Mouse (Mus musculus): ENCODE measurements around the gene Cfap77. TPM values are rescaled to one million over a fixed set of nuclear protein-coding genes. Genes with fewer than 3 reads are reported as not detected.

The Cfap77 gene
- polyA plus RNA-seq, 1 experiment from 2014 or later: 0.23 TPM

DNA sequence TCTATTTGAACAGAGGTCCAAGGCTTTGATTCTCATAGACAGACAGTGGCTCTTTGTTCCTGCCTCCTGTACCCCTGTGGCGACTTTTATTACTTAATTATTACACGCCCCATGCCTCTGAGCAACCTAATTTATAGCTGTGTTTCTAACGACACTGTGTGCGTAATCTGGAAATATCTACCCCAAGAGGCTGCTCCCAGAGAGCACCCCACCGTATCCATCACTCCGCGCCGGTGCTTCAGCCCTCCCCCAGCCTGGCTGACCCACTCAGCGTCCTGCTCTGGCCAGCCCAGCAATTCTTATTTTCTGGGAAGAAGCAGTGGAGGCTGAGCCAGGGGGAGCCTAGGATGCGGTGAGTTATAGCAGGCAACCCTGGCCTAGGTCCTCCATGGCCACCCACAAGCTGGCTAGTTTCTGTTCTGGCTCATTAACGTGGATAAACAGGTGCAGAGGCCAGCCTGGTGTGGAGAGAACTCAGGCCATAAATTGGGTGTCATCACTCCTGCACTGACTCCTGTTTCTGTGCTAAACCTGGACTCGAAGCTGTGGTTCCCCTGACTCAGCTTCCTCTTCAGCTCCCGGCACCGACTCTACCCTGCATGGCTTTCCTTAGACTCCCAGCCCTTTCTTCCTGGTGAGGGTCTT lies 88.6 kb downstream of the Cfap77 start:
- CTCF ChIA-PET: interaction anchor here (1.2 kb wide), 1 partner anchor 27 kb away, joined by 3 read pairs; no protein-coding TSS in a partner anchor
- DNase-seq (ENCODE audit: low read depth, low spot score) (peak; percentile 88), ATAC-seq (peak; percentile 74)
- in situ Hi-C loops (cut with MboI; ENCODE audit: low pct_unique_long_range_greater_than_20kb): no loop called here
- peaks cover 60% of the 10 kb centered on the region for H3K27me3 ChIP-seq
- TF ChIP-seq CTCF (IDR thresholded peaks at IDR 0.05): no peak
- POLR2A ChIA-PET: interaction anchor here (0.8 kb wide), 1 partner anchor 447 kb away, joined by 3 read pairs; no protein-coding TSS in a partner anchor

- ATAC-seq (no peak), DNase-seq (ENCODE audit: low read depth, low spot score) (no peak)
- no peak for TF ChIP-seq CTCF (IDR thresholded peaks at IDR 0.05)
- H3K27me3 ChIP-seq: peaks cover 43% of the 10 kb centered on the region
- POLR2A ChIA-PET: no interaction called here
- in situ Hi-C loops (cut with MboI; ENCODE audit: low pct_unique_long_range_greater_than_20kb): no loop called here
- CTCF ChIA-PET: no interaction called here
These were observed 91.3 kb downstream of the Cfap77 start for GRCm38 (mm10) chr2:28963565-28963964.

GRCm38 (mm10) chr2:28961636-28962035 lies 93.2 kb downstream of the Cfap77 start:
- ATAC-seq: no peak

GRCm38 (mm10) chr2:28961024-28961585 lies 93.8 kb downstream of the Cfap77 start:
- CTCF ChIA-PET: interaction anchor here (1.8 kb wide), 1 partner anchor 14 kb away, joined by 3 read pairs; no protein-coding TSS in a partner anchor
- TF ChIP-seq CTCF (IDR thresholded peaks at IDR 0.05): no peak
- peaks cover 36% of the 10 kb centered on the region for H3K27me3 ChIP-seq
- POLR2A ChIA-PET: no interaction called here
- no peak for ATAC-seq
- no peak for DNase-seq (ENCODE audit: low read depth, low spot score)
- in situ Hi-C loops (cut with MboI; ENCODE audit: low pct_unique_long_range_greater_than_20kb): no loop called here

More at GRCm38 (mm10) chr2:28961636-28962035, 93.2 kb downstream of the Cfap77 start:
- peaks cover 32% of the 10 kb centered on the region for H3K27me3 ChIP-seq
- DNase-seq (ENCODE audit: low read depth, low spot score): no peak
- no peak for TF ChIP-seq CTCF (IDR thresholded peaks at IDR 0.05)
- in situ Hi-C loops (cut with MboI; ENCODE audit: low pct_unique_long_range_greater_than_20kb): no loop called here
- ChIA-PET POLR2A (no interaction called here), CTCF (interaction anchor here (1.4 to 1.8 kb wide), 2 partner anchors 12 to 13 kb away, joined by 3 read pairs; no protein-coding TSS in a partner anchor)

DNA sequence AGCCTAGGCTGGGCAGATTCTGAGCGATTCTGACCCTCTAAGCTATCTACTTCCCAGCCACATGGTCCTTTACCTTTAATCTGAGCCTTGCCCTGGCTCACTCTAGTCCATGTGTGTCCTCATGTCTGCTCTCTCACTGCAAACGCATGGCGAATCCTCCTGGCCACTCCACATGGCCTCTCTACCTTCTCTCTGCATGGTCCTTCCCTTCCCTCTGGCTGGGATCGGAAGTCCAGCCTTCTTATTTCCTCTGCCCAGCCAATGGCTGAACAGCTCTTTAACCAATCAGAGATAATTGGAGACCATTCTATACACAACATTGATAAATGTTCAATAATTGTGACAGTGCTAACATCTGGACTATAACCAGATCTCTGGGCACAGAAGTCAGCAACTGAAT lies 98.0 kb downstream of the Cfap77 start:
- ChIA-PET CTCF (no interaction called here), POLR2A (interaction anchor here (0.5 kb wide), 1 partner anchor 107 kb away, joined by 4 read pairs; no protein-coding TSS in a partner anchor)
- in situ Hi-C loops (cut with MboI; ENCODE audit: low pct_unique_long_range_greater_than_20kb): no loop called here
- TF ChIP-seq CTCF (IDR thresholded peaks at IDR 0.05): no peak
- ATAC-seq: no peak
- peaks cover 50% of the 10 kb centered on the region for H3K27me3 ChIP-seq
- DNase-seq (ENCODE audit: low read depth, low spot score): no peak

DNA sequence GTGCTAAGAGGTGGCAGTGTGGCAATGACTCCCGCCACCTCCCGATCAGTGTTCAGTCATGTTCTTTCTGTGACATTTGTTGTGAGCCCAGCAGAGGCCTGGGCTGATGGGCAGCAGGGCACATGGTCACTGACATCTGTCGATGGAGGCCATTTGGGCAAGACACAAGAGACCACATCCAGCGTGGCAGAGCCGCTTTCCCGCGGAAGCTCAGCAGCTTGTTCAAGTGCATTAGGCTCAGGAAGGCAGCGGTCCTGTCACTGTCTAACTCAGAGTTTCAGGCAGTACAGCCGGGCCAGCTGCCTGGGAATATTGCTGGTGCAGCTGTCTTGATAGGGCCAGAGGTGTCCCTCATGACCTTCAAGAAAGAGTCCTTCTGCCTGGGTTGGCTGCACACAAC lies 100.3 kb downstream of the Cfap77 start:
- peaks cover 64% of the 10 kb centered on the region for H3K27me3 ChIP-seq
- in situ Hi-C loops (cut with MboI; ENCODE audit: low pct_unique_long_range_greater_than_20kb): no loop called here
- CTCF ChIA-PET: no interaction called here
- ATAC-seq (no peak), DNase-seq (ENCODE audit: low read depth, low spot score) (no peak)
- POLR2A ChIA-PET: no interaction called here
- no peak for TF ChIP-seq CTCF (IDR thresholded peaks at IDR 0.05)

GRCm38 (mm10) chr2:28952981-28953380 lies 101.9 kb downstream of the Cfap77 start:
- CTCF ChIA-PET: interaction anchor here (1.7 kb wide), 1 partner anchor 24 kb away, joined by 4 read pairs; no protein-coding TSS in a partner anchor
- ATAC-seq (no peak), DNase-seq (ENCODE audit: low read depth, low spot score) (no peak)
- peaks cover 66% of the 10 kb centered on the region for H3K27me3 ChIP-seq
- POLR2A ChIA-PET: interaction anchor here (1.2 kb wide), 1 partner anchor 15 kb away, joined by 3 read pairs; no protein-coding TSS in a partner anchor
- in situ Hi-C loops (cut with MboI; ENCODE audit: low pct_unique_long_range_greater_than_20kb): no loop called here
- TF ChIP-seq CTCF (IDR thresholded peaks at IDR 0.05): no peak

- H3K27me3 ChIP-seq: peaks cover 75% of the 10 kb centered on the region
These were observed 108.6 kb downstream of the Cfap77 start for GRCm38 (mm10) chr2:28946312-28946711.

GRCm38 (mm10) chr2:28945388-28945787 lies 109.5 kb downstream of the Cfap77 start:
- peaks cover 72% of the 10 kb centered on the region for H3K27me3 ChIP-seq
- no peak for ATAC-seq
- TF ChIP-seq CTCF (IDR thresholded peaks at IDR 0.05): no peak
- ChIA-PET POLR2A (no interaction called here), CTCF (no interaction called here)
- in situ Hi-C loops (cut with MboI; ENCODE audit: low pct_unique_long_range_greater_than_20kb): no loop called here
- DNase-seq (ENCODE audit: low read depth, low spot score): no peak

More at GRCm38 (mm10) chr2:28946312-28946711, 108.6 kb downstream of the Cfap77 start:
- no peak for TF ChIP-seq CTCF (IDR thresholded peaks at IDR 0.05)
- ATAC-seq (no peak), DNase-seq (ENCODE audit: low read depth, low spot score) (no peak)
- ChIA-PET POLR2A (no interaction called here), CTCF (no interaction called here)
- in situ Hi-C loops (cut with MboI; ENCODE audit: low pct_unique_long_range_greater_than_20kb): no loop called here

- ChIA-PET CTCF (no interaction called here), POLR2A (no interaction called here)
- ATAC-seq (no peak), DNase-seq (ENCODE audit: low read depth, low spot score) (no peak)
- TF ChIP-seq CTCF (IDR thresholded peaks at IDR 0.05): no peak
- in situ Hi-C loops (cut with MboI; ENCODE audit: low pct_unique_long_range_greater_than_20kb): no loop called here
- H3K27me3 ChIP-seq: peaks cover 78% of the 10 kb centered on the region
These were observed 111.0 kb downstream of the Cfap77 start for GRCm38 (mm10) chr2:28943666-28944516.

Measured in Patski (cell line).